Mouse (Mus musculus) lung, postnatal 10 days (tissue): ENCODE measurements around the gene Kctd7.

Experiments
- DNase-seq: peaks from one replicate; pipeline ENCODE4 v3.0.0; 2021

Gene Kctd7

GRCm38 (mm10) chr5:130144334-130145312, at the start of gene Kctd7:
TSS of gene Kctd7 (plus strand) at chr5:130144861.
- DNase-seq, result peak; percentile 98

- peak; percentile 32 for DNase-seq
These were observed 47.9 kb upstream of the Kctd7 start for GRCm38 (mm10) chr5:130096754-130097153.

GRCm38 (mm10) chr5:130097837-130098236, 46.8 kb upstream of the Kctd7 start:
- no peak for DNase-seq

- DNase-seq, result no peak
These were observed 42.9 kb upstream of the Kctd7 start for GRCm38 (mm10) chr5:130101724-130102123.

- DNase-seq, result no peak
These were observed 35.3 kb upstream of the Kctd7 start for GRCm38 (mm10) chr5:130109348-130109747.

GRCm38 (mm10) chr5:130110632-130111464, 33.8 kb upstream of the Kctd7 start:
- DNase-seq, result no peak

- DNase-seq, result no peak
These were observed 32.0 kb upstream of the Kctd7 start for GRCm38 (mm10) chr5:130112653-130113052.

- DNase-seq, result no peak
These were observed 28.5 kb upstream of the Kctd7 start for GRCm38 (mm10) chr5:130116116-130116515.

- no peak for DNase-seq
These were observed 27.8 kb upstream of the Kctd7 start for GRCm38 (mm10) chr5:130116857-130117256.

GRCm38 (mm10) chr5:130117932-130118331, 26.7 kb upstream of the Kctd7 start:
- DNase-seq, result no peak

- DNase-seq, result no peak
These were observed 25.4 kb upstream of the Kctd7 start for GRCm38 (mm10) chr5:130119236-130119635.

GRCm38 (mm10) chr5:130120070-130120736, 24.5 kb upstream of the Kctd7 start:
- DNase-seq, result no peak

GRCm38 (mm10) chr5:130120904-130121303, 23.8 kb upstream of the Kctd7 start:
- DNase-seq, result peak; percentile 59

- DNase-seq, result no peak
These were observed 22.3 kb upstream of the Kctd7 start for GRCm38 (mm10) chr5:130122355-130122754.

GRCm38 (mm10) chr5:130124271-130124670, 20.4 kb upstream of the Kctd7 start:
- no peak for DNase-seq

GRCm38 (mm10) chr5:130128686-130129523, 15.8 kb upstream of the Kctd7 start:
- no peak for DNase-seq

- no peak for DNase-seq
These were observed 15.2 kb upstream of the Kctd7 start for GRCm38 (mm10) chr5:130129524-130129793.

GRCm38 (mm10) chr5:130136597-130136996, 8.1 kb upstream of the Kctd7 start:
- no peak for DNase-seq

GRCm38 (mm10) chr5:130139393-130139792, 5.3 kb upstream of the Kctd7 start:
- peak; percentile 87 for DNase-seq

GRCm38 (mm10) chr5:130141138-130141537, 3.5 kb upstream of the Kctd7 start:
- DNase-seq, result no peak

- peak; percentile 43 for DNase-seq
These were observed 2.6 kb upstream of the Kctd7 start for GRCm38 (mm10) chr5:130142041-130142440.

- no peak for DNase-seq
These were observed 1.6 kb upstream of the Kctd7 start for GRCm38 (mm10) chr5:130143101-130143500.
